Mouse (Mus musculus) left cerebral cortex, adult 11 months (tissue): ENCODE data around the gene Ciao2b.
A peak's percentile ranks its signal among the peaks of the same experiment; 100 is the strongest.
"Not testable (repeated sequence)": the region's sequence is repeated elsewhere in the genome, so short reads cannot be mapped to it uniquely, and the experiment has no call there.

ENCODE experiments used
- DNase-seq: peaks from one replicate; pipeline ENCODE4 v3.0.0; 2022; ENCODE audit warnings: low spot score

Gene Ciao2b

DNA sequence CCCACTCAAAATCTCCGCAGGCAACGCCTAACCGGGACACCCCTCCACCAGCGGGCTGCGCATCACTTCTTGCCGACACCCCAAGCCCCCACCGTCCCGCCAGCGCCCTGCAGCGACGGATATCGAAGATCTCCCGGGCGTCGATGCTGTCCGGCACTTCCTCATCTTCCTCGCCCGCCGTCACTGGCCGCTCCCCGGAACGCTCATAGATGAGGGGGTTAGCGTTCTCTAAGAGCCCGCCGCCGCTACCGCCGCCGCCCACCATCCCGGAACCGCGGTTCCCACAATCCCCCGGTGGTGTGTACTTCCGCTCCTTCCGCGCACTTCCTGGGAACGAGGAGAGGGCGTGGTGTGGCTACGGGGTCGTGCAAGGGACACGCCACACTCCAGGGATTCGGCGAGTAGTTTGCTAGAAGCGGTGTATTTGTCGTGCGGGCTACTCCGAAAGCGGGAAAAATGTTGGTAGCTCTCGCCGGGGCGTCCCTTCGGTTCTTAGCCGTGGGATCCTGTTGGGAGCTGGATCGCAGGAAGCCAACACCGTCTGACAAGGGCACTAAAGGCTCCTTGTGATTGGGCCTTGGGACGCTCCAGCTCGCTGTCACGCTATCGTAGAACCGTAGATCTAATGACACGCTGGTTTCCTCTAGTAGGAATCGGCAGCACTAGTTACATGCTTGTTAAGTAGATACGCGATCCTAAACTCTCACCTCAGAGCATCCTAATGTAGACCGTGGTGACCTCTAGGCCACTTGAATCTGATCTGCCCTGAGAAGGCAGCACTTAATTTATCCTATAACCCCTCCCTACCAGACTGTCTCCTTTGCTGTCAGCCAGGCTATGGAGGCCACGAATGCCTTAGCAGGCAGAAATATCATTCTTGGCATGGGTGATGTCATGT, at the start of gene Ciao2b:
Ciao2b (minus strand) TSS at position 540 of the 898 bp plus-strand sequence.
- peak; percentile 79 for DNase-seq

DNA sequence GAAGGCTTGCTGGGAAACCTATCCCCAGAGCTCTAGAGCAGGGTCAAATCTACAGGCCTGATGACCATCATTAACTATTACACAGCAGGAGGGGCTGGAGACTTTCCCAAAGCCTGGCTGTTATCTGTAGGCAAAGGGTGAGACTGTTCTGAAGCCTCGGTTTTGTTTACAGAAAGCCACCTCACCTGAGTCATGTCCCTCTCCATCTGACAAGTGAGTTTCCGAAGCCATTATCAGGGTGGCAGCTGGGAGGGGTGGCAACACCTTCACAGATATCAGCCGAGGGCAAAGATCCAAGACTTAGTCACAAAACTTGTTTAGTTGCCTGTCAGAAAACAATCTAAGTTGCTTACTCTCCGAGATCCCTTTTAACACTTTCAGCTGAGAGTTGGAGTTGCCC, 46.7 kb upstream of the Ciao2b start:
- DNase-seq, result no peak

DNA sequence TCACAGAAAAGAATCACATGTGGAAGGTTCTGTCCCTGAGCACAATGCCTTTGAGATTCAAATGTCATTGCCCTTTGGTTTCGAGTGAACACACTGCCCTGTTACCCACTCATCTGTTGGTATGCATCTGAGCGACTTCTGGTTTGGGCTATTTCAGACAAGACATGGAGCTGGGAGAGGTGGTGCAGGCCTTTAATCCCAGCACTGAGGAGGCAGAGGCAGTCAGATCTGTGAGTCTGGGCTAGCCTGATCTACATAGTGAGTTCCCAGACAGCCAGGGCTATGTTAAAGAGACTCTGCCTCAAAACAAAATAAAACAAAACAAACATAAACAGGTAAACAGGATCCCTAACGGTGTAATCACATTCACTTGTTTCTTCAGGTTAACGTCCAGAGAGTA, 13.8 kb upstream of the Ciao2b start:
- DNase-seq, result no peak

DNA sequence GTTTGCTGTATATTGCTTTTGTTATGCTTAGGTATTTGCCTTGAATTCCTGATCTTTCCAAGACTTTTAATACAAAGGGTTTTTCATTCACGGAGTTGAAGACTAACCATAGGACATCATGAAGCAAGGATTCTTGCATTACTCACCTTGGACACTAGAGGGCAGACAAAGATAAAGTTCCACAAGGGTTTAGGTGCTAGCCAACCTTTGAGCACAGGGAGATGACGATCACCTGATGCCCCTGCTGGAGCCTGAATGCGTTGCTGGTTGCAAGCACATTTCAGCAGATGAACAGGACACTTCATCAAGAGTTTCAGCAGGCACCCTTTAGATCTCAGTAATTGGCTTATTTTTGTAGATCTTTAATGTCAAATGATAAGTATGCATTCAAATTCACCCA, 13.2 kb upstream of the Ciao2b start:
- peak; percentile 82 for DNase-seq

DNA sequence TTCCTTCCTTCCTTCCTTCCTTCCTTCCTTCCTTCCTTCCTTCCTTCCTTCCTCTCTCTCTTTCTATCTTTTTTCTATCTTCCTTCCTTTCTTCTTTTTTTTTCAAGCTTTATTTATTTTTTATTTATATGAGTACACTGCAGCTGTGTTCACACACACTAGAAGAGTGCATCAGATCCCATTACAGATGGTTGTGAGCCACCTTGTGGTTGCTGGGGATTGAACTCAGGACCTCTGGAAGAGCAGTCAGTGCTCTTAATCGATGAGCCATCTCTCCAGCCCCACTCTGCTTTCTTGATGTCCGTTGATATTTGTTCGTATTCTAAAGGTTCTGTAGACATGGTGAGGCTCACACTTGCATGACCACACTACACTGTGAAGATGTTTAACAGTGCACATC, 2.4 kb upstream of the Ciao2b start:
- not testable (repeated sequence) for DNase-seq

DNA sequence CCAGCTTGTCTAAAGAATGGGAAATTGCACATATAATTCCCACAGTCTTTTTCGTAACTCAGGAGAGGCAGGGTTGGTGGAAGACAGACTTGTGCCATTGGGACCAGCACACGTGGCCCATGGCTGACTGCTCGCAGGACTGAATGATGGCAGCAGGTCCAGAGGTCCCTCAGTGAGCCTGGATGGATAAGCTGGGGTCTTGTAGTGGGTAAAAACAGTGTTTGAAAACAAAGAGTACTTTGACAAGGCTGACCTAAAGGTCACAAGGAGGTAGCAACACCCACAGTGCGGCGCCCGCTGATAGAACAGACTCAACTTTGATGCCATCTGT, 524 bp upstream of the Ciao2b start:
- DNase-seq, result no peak

DNA sequence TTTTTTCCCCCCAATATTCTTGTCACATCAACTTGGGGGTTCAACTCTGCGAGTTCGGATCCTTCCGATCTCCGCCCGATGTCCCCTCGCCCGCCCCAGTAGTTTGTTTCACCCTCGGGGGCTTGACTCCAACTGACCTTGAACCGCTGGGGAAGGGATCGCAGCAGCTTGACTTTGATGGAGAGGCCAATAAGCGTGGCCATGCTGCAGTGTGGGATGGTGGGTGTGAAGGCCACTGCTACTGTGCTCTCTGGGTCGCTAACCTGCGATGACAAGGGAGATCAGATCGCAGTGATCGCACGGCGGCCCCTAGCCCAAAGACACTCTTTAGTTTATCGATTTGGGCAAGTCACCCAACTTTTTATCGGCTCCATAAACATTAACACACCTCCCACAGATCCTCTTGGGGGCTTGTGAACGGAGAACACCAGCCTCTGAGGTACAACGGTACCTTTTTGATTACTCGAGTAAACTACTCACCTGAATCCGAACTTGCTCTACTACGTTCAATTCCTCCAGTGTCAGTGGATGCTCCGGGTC, 864 bp downstream of the Ciao2b start:
- no peak for DNase-seq

DNA sequence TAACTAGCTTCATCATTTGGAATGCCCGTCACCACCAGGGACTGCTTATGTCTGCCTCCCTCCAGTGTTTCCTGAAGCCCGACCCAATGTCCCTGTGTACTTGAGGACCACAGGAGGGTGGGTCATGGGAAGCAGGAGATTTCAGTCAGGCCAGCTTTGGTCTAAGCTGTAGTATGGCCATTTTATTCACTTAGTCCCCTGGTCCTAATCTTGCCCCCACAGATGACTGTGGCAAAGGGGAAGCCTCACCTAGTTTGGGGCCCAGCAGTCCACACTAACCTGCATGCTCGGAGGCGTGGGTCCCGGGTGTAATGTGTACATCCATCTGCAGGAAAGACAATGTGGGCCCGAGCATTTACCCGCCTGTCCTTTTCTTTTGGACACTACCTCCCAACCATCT, 1.5 kb downstream of the Ciao2b start:
- no peak for DNase-seq

DNA sequence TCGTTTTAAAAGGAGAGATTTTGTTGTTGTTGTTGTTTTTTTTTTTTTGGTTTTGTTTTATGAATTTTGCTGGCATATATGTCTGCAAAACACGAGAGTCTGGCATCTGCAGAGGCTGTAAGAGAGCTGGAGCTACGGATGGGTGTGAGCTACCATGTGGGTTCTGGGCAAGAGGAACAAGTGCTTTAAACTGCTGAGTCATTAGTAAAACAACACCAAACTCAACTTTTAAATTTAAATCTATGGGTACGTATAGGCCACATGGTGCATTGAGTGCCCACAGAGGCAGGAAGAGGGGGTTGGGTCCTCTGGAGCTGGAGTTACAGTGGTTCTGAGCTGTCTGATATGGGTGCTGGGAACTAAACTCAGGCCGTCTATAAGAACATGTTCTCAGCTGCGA, 3.8 kb downstream of the Ciao2b start:
- no peak for DNase-seq

DNA sequence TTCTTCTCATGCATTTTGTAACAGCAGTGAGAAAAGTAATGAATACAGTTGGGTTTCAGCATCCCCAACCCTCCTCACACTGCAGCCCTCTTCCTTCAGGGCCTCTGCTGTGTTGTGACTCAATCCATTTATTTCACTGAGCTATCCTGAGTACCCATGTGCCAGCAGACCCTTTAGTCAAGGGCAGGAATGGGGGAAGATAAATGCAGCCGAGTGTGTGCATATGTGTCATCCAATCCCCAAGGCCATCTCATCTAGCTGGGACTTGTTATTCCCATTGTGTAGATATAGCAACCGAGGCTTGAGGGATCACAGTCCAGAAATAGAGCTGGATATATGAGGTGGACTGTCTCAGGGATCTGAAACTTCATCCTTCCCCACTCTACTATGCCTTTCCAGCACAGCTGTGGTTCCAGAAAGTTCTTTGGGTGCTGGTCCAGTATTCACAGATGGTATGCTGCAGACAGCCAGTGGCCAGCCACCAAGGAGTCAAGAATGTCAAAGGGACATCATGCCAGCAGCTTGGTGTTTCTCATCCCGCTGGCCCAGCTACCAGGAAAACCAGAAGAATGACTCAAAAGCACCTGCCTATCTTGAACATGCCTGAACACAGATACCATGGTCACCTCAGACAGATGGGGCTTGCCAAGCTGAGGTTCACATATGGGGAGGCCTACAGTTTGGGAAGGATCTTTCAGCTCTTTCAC, 6.6 kb downstream of the Ciao2b start:
- no peak for DNase-seq

DNA sequence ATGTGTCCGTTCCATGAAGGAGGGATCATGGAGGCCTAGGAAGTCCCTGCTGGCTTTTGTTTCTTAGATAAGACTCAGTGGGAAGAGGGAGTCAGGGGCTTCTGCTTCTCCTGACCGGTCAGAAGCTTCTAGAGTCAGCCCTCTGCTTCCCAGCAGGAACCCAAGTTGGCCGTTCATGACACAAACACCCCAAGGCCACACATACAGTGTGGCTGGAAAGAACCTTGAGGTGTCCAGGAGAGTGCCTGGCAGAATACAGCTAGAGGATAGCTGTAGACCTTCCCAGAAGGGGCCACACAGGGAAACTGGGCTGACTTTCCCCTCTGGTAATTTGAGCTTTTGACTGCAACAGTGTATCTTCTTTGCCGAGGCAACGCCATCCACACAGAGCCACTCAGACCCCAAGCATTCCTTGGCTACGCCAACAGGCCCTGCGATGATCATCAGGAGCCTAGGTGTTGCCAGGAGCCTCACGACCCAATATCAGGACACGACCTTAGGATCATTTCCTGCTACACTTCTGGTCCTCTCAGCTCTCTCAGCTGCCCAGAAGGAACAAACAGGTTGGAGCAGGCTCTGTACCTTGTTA, 8.5 kb downstream of the Ciao2b start:
- DNase-seq, result no peak

DNA sequence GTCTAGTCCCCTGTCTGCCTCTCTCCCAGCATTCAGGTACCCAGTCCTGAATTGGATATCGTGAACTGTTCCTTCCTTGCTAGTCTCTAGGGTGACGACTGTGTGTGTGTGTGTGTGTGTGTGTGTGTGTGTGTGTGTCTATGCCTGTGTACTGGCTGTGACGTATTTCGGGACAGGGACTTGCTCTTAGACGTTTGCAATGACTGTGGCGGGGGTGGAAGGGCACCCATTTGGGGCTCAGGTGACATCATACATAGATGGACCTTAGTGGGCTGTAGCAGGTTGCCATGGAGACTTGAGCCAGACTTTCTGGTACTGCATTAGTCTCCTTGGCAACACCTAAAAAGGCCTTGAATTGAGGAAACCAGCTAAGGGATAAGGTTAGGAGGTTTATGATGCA, 9.3 kb downstream of the Ciao2b start:
- no peak for DNase-seq

DNA sequence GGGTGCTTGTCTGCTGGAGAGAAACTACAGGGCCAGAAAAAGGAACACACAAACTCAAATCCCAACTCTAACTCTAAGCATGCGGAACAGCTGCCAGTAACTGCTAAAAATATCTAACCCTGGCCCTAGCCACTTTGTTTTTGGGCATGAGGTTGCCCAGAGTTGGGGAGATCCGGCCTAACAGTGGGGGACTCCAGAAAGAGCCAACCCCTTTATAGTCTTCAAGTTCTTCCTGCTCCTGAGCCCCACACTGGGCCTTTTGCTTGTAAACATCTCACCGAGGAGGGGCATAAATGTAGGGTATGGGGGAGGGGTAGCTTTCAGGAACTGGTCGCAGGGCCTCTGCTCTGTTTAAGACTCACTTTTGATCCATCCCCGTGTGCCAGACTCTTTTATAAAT, 9.8 kb downstream of the Ciao2b start:
- no peak for DNase-seq

DNA sequence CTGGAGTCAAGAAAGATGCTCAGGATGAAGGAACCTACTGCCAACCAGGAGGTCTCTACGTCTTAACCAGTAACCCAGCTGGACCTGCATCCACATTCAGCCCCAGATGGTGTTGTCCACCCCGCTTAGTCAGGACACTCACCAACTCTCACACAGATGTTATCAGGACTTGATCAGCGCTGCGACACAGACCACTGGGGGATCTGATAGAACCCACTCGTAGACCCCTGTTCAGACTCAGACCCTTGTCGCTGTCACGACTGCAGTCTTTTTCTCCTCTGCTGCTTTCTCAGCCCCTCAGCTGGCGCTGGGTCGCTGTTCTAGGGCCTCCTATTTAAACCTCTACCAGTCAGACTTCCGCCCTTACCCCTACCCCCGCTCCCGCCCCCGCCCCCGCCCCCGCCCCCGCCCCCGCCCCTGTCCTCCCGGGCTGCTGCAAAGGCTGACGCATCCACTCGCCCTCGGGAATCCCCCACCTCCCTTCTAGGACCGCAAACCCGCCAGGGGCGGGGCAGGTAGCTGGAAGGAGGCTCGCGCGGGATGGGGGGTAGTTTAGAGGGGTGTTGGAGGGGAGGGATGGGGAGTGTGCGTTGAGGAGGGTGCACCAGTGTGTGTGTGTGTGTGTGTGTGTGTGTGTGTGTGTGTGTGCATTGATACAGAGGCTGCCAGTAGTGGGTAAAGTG, 10.6 kb downstream of the Ciao2b start, which contains the start of gene Rrad:
Rrad (minus strand) TSS at position 347 of the 683 bp plus-strand sequence.
- DNase-seq, result no peak

DNA sequence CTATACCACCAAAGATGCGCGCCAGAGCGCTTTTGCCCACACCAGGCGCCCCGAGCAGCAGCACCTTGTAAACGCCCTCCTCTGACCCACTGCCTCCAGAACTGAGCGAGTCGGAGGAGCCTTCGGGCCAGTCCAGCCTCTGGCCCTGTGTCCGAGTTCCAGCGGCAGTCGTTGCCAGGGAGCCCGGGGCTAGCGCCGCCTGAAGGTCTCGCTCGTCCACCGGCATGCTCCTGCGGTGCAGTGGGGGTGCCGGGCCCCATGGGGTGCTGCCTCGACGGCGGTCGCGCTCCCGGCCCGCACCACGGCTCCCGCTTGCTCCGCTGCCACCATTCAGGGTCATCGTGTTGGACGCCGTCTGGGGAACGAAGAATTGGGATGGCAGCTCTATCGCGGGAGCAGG, 11.2 kb downstream of the Ciao2b start:
- no peak for DNase-seq

DNA sequence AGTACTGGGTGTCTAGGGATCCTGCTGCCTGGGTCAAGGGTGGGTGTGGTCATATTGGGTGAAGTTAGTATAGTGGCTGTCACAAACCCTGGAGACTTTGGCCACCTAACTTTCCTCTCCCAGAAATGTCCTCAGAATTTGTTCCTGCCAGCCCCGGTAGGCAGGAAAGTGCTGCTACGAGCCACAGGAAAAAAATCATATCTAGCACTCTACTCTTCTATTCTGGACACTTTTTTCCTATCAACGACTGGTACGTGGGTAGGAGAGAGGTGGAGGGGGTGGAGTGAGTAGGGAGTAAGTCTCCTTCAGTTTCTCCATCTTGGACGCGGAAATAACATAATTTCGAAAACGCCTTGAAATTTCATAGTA, 11.7 kb downstream of the Ciao2b start:
- no peak for DNase-seq

DNA sequence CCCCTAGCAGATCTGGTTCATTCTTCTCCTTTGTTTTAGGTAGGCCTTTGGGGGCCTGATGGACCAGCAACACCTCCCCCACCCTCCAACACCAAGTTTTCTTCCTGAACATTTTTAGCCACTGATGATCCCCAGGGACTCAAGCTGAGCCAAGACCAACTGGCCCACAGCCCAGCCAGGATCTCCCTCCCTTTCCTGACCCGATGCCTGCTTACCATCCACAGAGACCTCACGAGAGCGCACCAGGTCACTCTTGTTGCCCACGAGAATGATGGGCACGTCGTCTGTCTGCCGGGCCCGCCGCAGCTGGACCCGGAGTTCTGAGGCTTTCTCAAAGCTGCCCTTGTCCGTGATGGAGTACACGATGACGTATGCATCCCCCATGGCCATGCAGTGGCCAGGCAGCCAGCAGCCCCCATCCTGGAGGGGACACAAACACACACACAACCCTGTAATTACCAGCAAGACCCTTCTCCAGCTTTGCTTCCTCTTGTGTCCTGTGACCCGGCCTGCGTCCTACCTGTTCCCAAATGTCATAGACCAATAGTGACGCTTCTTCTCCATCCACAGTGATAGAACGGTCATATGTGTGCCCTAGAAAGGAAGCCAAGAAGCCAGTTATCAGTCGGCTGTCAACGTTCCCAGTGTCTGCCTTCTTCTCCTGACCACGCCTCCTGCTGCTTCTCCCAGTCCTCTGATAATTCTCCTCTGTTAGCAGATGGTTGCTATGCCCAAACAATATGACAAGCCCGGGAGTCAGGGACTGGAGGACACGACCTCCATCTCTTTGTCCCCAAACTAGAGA, 12.3 kb downstream of the Ciao2b start:
- no peak for DNase-seq

DNA sequence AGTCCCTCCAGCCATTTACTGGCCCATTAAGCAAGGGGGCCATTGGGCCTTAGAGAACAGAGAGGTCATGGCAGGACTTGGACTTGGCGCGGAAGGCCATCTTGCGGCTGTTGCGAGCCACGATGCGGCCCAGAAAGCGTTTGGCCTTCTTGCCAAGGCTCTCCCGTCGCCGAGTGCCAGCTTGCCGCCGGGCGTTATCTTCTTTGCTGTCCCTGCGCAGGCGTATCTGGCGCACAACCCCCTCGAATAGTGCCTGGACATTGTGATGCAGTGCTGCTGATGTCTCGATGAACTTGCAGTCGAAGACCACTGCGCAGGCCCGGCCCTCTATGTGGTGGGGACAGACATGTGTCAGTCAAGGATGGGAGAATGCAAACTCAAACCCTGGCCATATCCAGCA, 13.4 kb downstream of the Ciao2b start:
- no peak for DNase-seq

DNA sequence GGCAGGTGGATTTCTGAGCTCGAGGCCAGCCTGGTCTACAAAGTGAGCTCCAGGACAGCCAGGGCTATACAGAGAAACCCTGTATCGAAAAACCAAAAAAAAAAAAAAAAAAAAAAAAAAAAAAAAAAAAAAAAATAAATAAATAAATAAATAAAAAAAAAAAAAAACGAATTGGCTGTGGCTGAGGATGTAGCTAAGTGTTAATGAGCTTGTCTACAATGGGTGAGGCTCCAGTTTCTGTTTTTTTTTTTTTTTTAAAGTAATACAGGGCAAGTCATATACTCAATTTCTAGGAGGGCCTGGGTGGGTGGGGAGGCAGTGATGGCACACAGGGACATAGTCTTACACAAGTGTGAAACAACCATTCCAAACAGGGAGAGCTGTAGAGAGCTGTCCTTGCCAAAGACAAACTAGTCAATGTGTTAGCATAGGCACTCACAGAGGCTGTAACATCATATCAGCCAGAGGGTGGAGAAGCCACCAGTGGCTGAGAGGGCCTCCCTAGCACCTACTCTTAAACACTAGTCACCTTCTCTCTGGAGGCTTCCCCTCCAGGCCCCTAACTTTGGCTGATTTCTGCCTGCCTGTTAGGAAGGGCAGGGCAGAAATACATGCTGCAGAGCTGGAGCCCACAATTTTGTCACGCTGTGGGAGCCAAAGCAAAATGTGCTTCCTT, 14.6 kb downstream of the Ciao2b start:
- no peak for DNase-seq

DNA sequence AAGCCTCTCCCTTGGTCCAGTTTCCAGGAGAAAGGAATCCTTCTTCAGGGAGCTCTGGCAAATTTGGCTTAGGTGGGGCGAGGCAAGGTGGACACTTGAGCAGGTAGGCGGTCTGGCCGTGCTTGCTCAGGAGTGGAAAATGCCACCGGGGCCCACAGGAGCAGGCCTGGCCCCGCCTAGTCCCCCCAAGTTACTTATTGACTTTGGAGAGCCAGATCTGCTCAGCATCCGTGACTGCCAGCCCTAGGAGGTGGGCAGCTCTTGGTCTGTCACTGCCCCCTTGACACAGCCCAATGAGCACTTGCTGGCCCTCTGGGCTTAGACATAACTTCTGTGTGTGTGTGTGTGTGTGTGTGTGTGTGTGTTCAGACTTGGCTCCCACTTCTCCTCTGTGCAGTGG, 17.6 kb downstream of the Ciao2b start, which contains the start of gene Cdh16:
Cdh16 (minus strand) TSS at position 236 of the 400 bp plus-strand sequence.
- no peak for DNase-seq

DNA sequence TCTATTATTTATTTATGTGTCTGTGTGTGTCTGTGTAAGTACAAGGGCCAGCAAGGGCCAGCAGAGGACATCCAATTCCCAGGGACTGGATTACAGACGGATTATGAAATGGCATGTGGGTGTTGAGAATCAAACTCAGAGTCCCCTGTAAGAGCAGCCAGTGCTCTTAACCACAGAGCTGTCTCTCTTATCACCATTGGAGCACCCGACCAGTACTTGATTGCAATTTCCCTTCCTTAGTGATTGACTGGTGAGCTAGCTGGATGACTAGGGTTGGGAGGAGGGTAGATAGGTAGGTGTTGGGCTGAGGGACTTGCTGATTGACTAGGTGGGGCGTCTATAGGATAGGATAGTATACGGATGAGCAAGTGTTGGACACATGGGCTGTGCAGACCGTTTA, 21.0 kb downstream of the Ciao2b start:
- no peak for DNase-seq
